ENCODE assay signal across 15 mouse cellular contexts in the genomic region with DNA sequence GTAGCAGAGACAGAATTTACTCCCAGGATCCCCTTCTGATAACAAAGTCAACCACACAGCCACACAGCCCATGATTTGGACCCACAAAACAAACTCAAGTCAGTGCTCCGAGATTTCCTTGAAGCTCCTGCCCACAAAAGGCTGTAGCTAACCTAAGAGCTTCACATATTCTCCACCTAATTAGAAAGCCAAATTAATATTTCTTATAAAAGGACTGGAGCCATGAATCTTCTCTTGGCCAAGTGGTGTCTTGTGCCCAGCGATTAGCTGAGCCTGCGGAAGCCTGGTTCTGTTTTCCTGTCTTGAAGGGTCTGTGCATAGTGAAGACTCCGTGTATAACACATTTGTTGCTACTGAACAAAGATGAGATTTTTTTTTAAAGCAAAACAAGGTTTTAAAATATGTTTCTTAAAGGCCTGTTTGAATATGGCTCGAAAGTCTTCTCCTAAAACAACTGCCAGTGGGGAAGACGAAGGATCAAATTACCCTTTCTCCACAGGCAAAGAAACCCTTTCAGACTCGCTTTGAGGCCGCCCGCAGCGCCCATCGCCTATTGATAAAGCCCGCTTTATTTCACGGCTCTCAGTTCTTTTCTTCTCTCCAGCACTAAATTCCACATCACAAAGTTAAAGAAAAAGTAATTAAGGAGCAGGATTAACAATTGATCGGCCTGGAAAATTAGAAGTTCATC. TPM values are rescaled to one million over a fixed set of nuclear protein-coding genes. Genes with fewer than 3 reads are reported as not detected.
DNase-seq lines count a peak whose midpoint lies in the region; ATAC-seq lines count a peak whose summit lies in the region.
"Had no signal": no experiment of that assay in that cellular context is flagged by ENCODE, and none has a peak within 500 bp of the region (broad histone marks: within the 10 kb centered on the region; RNA-seq: fewer than 3 reads in every experiment).

No protein-coding gene starts in this region.

- H3K4me3 ChIP-seq in midbrain, embryonic 11.5 days (ENCODE audit: low read depth, low read length): no peak overlapping the region
- no peak overlapping the region for H3K4me3 ChIP-seq in midbrain, embryonic 16.5 days (ENCODE audit: low read depth, low read length)
- no peak overlapping the region for H3K4me3 ChIP-seq in forebrain, embryonic 13.5 days
- H3K4me3 ChIP-seq: intestine, embryonic 15.5 days; liver, embryonic 15.5 days had no signal

- H3K4me2 ChIP-seq in midbrain, embryonic 11.5 days: no peak overlapping the region
- H3K4me2 ChIP-seq in midbrain, embryonic 16.5 days (ENCODE audit: low read length): no peak overlapping the region
- peak overlapping the region; percentile 32 for H3K4me2 ChIP-seq in forebrain, embryonic 13.5 days
- H3K4me2 ChIP-seq: intestine, embryonic 15.5 days; liver, embryonic 15.5 days had no signal

- peak overlapping the region; percentile 55 for H3K27ac ChIP-seq in midbrain, embryonic 11.5 days (ENCODE audit: low read depth, low read length)
- no peak overlapping the region for H3K27ac ChIP-seq in midbrain, embryonic 16.5 days (ENCODE audit: low read length)
- H3K27ac ChIP-seq in forebrain, embryonic 13.5 days: peak overlapping the region; percentile 53; the same call in 1 of the 2 replicates
- H3K27ac ChIP-seq: intestine, embryonic 15.5 days; liver, embryonic 15.5 days; stomach, postnatal 0 days had no signal

- H3K36me3 ChIP-seq in midbrain, embryonic 11.5 days (ENCODE audit: control insufficient read depth, insufficient read depth, low read length): peaks cover 20% of the 10 kb centered on the region; the same call in 1 of the 2 replicates
- no peaks in the 10 kb centered on the region for H3K36me3 ChIP-seq in midbrain, embryonic 16.5 days (ENCODE audit: control insufficient read depth, insufficient read depth, low read length)
- H3K36me3 ChIP-seq in forebrain, embryonic 13.5 days (ENCODE audit: poor library complexity, severe bottlenecking): peaks cover 18% of the 10 kb centered on the region
- H3K36me3 ChIP-seq: intestine, embryonic 15.5 days; liver, embryonic 15.5 days had no signal

- H3K4me1 ChIP-seq in midbrain, embryonic 11.5 days (ENCODE audit: control insufficient read depth, insufficient read depth, low read length): peaks cover 26% of the 10 kb centered on the region
- H3K4me1 ChIP-seq in midbrain, embryonic 16.5 days (ENCODE audit: control insufficient read depth, insufficient read depth, low read length): peaks cover 14% of the 10 kb centered on the region
- H3K4me1 ChIP-seq in forebrain, embryonic 13.5 days: peaks cover 33% of the 10 kb centered on the region
- H3K4me1 ChIP-seq: intestine, embryonic 15.5 days; liver, embryonic 15.5 days had no signal

- peak; percentile 94 for DNase-seq in midbrain, embryonic 11.5 days (ENCODE audit: low spot score, missing footprints)
- DNase-seq in mesoderm, embryonic 11.5 days (ENCODE audit: low read depth, low spot score): peak; percentile 64
- no peak for DNase-seq in left cerebral cortex, adult 9 months (ENCODE audit: low spot score in 2 of 2)
- no peak for DNase-seq in thymus, adult 18-20 months
- no peak for DNase-seq in layer of hippocampus, adult 18-20 months (ENCODE audit: low spot score in 2 of 2)
- DNase-seq: cerebellum, adult 11 months; heart, adult 18-20 months; layer of hippocampus, adult 9-11 months; right cerebral cortex, postnatal 14 days had no signal

- H3K27me3 ChIP-seq in midbrain, embryonic 11.5 days (ENCODE audit: control insufficient read depth, insufficient read depth, low read length): no peaks in the 10 kb centered on the region
- H3K27me3 ChIP-seq in midbrain, embryonic 16.5 days (ENCODE audit: control insufficient read depth, insufficient read depth, low read depth, low read length): no peaks in the 10 kb centered on the region
- peaks cover 34% of the 10 kb centered on the region for H3K27me3 ChIP-seq in forebrain, embryonic 13.5 days
- H3K27me3 ChIP-seq: intestine, embryonic 15.5 days had no signal

- no peak overlapping the region for H3K9ac ChIP-seq in midbrain, embryonic 11.5 days (ENCODE audit: low read length)
- H3K9ac ChIP-seq in midbrain, embryonic 16.5 days (ENCODE audit: low read depth, low read length): no peak overlapping the region
- H3K9ac ChIP-seq in forebrain, embryonic 13.5 days: no peak overlapping the region
- H3K9ac ChIP-seq: intestine, embryonic 15.5 days; liver, embryonic 15.5 days had no signal

- no peaks in the 10 kb centered on the region for H3K9me3 ChIP-seq in midbrain, embryonic 11.5 days (ENCODE audit: control insufficient read depth, low read length)
- H3K9me3 ChIP-seq in midbrain, embryonic 16.5 days (replicated peaks; ENCODE audit: control insufficient read depth, low read length, poor library complexity, severe bottlenecking): no peaks in the 10 kb centered on the region
- no peaks in the 10 kb centered on the region for H3K9me3 ChIP-seq in forebrain, embryonic 13.5 days (replicated peaks)
- H3K9me3 ChIP-seq: intestine, embryonic 15.5 days; liver, embryonic 15.5 days had no signal

- ATAC-seq in midbrain, embryonic 11.5 days (ENCODE audit: low FRiP score): no peak
- no peak for ATAC-seq in midbrain, embryonic 16.5 days
- peak; percentile 40; the same call in 1 of the 2 replicates for ATAC-seq in forebrain, embryonic 13.5 days
- ATAC-seq in erythroblast, adult 5-6 weeks (replicated peaks; ENCODE audit: low FRiP score, poor library complexity, severe bottlenecking): no peak
- ATAC-seq: intestine, embryonic 15.5 days had no signal

- WGBS in midbrain, embryonic 11.5 days: 6% methylated on average over 14 of the region's 14 CpGs
- 8% methylated on average over 14 of the region's 14 CpGs for WGBS in midbrain, embryonic 16.5 days
- WGBS in forebrain, embryonic 13.5 days: 2% methylated on average over 14 of the region's 14 CpGs

RNA-seq across cellular contexts. Expression of a gene that starts 58.5 kb away (rescaled TPM):
- polyA plus RNA-seq in midbrain, embryonic 11.5 days (2014; fragmentation: Nextera tagmentation; extraction: Ambion mirVana): 25.0 and 27.3 TPM in 2 replicates
- 49.3 and 51.0 TPM in 2 replicates for polyA plus RNA-seq in midbrain, embryonic 16.5 days (2015; fragmentation: Nextera tagmentation; extraction: Ambion mirVana)
- 34.2 and 36.0 TPM in 2 replicates for polyA plus RNA-seq in forebrain, embryonic 13.5 days (2015; fragmentation: Nextera tagmentation; extraction: Ambion mirVana)
- total RNA-seq in layer of hippocampus, adult 18-20 months (2021): 10 to 100 TPM; 44.9 to 45.8 TPM
- total RNA-seq in erythroblast, adult 5-6 weeks (2015; ENCODE audit: low replicate concordance): 1.9 and 3.3 TPM in 2 replicates
- 4.6 and 5.2 TPM in 2 replicates for total RNA-seq in erythroblast, adult 5-6 weeks (2017; ENCODE audit: low replicate concordance)

Comparison
In these comparisons a context has a peak if more than half of its experiments do, and no peak if none do; other contexts are left out.
1. DNase-seq: peak in midbrain, embryonic 11.5 days (single experiment) and mesoderm, embryonic 11.5 days (single experiment); none in left cerebral cortex, adult 9 months (0 of 2), thymus, adult 18-20 months (0 of 2) and layer of hippocampus, adult 18-20 months (0 of 2).